Mouse (Mus musculus) c-Kit-positive CD71-positive TER-119-positive erythroid progenitor cells, embryonic 14.5 days (primary cell): Measurements from ENCODE around the gene Gm20509.
"Not testable (repeated sequence)": the region's sequence is repeated elsewhere in the genome, so short reads cannot be mapped to it uniquely, and the experiment has no call there.

Experiments used
- DNase-seq: peaks from one replicate; pipeline ENCODE4 v3.0.0-alpha.2; 2013; ENCODE audit warnings: low spot score

Gm20509 gene

DNA sequence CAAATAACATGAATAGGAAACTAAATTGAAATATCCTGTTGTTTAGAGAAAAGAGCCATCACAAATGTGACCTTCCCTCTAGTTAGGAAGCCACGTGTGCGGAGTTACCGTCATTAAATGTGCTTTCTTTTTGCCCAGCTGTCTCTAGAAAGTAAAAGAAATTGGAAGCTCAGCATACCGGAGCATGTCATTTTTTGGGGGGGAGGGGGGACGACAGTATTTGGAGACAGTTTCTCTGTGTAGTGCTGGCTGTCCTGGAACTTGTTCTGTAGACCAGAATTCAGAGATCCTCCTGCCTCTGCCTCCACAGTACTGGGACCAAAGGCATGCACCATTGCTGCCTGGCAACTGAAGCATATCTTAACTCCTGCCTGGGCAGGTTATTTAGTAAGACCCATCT, 734 bp upstream of the Gm20509 start, which contains the start of gene Khdc3:
Khdc3 (plus strand) TSS at position 301 of the 400 bp plus-strand sequence.
- no peak for DNase-seq

DNA sequence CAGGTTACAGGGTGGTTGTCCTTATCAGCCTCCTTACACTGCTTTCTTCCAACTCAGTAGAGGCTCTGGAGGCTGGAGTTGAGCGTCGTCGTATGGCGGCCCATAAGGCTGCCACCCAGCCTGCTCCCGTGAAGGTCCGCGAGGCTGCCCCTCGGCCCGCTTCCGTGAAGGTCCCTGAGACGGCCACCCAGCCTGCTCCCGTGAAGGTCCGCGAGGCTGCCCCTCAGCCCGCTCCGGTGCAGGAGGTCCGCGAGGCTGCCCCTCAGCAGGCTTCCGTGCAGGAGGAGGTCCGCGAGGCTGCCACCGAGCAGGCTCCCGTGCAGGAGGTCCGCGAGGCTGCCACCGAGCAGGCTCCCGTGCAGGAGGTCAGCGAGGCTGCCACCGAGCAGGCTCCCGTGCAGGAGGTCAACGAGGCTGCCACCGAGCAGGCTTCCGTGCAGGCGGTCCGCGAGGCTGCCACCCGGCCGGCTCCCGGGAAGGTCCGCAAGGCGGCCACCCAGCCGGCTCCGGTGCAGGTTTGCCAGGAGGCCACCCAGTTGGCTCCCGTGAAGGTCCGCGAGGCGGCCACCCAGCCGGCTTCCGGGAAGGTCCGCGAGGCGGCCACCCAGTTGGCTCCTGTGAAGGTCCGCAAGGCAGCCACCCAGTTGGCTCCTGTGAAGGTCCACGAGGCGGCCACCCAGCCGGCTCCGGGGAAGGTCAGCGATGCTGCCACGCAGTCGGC, 1.0 kb downstream of the Gm20509 start:
- no peak for DNase-seq

DNA sequence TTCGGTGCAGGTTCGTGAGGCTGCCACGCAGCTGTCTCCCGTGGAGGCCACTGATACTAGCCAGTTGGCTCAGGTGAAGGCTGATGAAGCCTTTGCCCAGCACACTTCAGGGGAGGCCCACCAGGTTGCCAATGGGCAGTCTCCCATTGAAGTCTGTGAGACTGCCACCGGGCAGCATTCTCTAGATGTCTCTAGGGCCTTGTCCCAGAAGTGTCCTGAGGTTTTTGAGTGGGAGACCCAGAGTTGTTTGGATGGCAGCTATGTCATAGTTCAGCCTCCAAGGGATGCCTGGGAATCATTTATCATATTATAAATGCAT, 1.6 kb downstream of the Gm20509 start:
- no peak for DNase-seq

DNA sequence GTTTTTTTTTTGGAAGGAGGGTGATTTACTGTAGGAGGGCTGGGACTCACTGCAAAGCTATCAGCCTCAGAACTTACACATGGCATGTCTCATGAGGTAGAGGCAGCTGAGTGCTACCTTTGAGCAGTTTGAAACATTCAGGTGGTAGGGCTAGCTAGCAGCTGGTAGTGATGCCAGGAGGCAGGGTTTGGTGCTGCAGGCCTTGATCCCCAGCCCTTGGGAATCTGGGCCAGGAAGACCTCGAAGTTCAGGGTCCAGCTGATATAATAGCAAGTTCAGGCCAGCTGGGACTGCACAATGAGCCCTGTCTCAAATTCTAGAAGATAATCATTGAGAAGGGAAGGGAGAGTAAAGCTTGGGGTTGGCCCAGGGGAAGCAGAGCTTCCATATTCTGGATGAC, 2.9 kb downstream of the Gm20509 start:
- no peak for DNase-seq

DNA sequence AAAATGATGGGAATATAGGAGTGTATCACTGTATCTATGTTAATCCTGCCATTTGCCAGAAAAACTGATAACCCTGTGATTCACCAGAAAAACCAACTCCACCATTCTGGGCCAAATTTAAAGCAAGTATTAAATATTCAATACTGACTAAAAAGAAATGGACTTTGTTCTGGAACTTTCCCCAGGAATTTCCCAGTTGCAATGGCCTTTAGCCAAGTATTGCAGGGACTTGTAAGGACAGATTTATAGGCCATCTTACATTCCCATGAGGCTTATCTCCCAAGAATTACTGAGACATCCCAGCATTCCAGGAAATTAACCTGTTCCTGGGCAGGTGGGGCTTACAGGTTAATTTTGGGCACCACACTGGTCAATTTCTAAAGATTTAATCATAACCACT, 3.5 kb downstream of the Gm20509 start:
- DNase-seq, result no peak

DNA sequence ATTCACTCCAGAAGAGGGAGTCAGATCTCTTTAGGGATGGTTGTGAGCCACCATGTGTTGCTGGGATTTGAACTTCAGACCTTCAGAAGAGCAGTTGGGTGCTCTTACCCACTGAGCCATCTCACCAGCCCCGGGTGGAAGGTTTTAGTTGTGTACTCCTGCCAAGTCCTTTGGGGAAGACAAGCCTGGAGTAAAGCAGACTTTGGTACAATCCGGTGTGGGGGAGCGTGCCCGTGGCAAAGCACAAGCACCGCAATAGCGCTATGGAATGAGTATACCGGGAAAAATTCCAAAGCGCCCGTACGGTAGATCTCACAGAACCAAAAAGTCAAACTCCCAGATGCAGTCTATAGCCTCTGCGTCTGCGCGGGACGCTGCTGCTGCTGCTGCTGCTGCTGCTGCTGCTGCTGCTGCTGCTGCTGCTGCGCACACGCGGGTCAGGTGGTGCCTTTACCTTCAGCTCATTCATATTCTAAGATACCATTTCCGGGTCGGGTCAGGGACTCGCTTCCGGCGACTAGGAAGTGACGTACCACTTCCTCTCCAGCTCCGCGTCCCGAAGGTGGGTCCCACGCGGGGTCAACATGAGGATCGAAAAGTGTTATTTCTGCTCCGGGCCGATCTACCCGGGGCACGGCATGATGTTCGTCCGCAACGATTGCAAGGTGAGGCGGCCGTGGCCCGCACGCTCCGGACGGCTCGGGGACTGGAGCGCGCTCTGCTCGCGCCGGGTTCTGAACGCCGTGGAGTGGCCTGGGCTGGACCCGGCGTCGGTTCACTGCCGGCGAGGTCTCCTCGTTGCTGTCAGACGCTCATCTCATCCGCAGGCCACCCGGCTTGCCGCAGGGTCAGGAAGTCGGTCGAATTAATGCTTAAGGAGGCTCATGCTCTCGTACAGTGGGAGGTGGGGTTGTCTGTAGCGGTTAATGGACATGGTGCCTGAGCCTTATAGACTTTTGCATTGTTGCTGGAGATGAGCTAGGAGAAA, 10.9 kb downstream of the Gm20509 start, which contains the start of gene Rsl24d1:
Rsl24d1 (plus strand) TSS at position 508 of the 988 bp plus-strand sequence.
- peak; percentile 80 for DNase-seq

DNA sequence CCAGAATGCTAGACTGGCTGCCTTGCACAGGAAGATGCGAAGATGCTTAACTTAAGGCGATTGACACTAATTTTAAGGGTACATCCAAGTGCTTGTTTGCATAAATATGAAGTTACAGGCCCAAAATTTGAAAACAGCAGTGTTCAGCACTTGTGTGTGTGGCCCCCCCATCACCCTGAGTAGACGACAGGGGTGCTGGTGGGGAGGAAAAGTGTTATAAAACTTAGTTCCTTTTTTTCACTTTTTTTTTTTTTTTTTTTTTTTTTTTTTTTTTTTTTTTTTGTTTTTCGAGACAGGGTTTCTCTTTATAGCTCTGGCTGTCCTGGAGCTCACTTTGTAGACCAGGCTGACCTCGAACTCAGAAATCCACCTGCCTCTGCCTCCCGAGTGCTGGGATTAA, 14.4 kb downstream of the Gm20509 start:
- not testable (repeated sequence) for DNase-seq

DNA sequence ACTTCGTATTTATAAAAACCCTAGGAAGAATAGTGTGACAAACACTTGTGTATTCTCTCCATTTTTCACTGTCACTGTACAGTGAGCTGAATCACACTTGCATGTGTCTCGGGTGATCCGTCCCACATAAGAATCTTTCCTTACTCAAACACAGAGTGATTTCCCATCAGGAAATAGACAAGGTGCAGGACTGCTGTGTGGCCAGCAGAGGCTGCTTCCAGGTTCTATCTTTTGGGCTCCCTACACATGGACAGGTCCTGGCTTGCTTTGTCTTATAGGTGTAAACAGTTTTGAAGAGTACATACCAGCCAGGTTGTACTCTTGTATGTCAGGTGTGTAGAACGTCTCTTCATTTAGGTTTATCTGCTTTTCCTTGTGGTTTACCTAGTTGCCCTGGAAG, 15.7 kb downstream of the Gm20509 start:
- DNase-seq, result no peak

DNA sequence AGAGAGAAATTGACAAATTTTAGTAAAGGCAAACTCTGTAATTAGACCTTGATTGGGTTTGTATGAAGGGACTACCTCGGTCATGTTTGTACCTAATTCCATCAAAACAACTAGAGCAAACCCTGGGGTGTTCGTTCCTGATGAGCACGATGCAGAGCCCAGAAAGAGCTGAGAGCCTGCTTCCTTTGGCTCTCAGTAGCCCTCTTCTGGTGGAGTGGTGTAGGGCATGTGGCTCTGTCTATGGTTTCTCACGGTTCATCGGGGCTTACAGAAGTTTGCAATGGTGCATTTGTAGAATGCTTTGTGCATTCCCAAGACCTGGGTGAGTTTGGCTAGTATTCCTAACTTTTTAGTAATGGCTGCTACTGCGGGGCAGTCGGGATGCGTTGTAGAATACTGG, 19.5 kb downstream of the Gm20509 start:
- no peak for DNase-seq

DNA sequence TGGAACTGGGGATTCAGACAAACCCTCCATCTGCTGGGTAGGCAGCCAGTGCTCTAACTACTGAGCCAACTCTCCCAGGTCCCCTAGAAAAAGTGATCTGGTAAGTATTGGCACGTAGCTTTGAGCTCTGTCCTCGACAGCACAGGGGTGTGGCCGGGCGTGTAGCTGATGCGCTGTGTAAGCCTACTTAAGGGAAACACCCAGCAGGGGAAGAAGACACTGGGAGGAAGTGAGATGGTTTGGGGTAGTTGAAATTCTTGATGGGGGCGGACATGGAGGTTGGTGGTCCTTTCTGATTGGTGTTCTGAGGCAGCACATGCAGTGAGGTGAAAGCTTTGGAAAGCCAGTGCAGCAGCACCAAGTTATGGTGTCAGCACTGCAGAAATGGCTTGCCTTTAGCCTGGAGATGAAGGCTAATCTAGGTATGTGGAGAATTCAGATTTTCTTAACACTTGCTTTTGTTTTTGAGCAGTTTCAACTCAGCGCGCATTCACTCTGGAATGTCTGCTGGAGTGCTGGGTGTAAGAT, 22.8 kb downstream of the Gm20509 start:
- no peak for DNase-seq

DNA sequence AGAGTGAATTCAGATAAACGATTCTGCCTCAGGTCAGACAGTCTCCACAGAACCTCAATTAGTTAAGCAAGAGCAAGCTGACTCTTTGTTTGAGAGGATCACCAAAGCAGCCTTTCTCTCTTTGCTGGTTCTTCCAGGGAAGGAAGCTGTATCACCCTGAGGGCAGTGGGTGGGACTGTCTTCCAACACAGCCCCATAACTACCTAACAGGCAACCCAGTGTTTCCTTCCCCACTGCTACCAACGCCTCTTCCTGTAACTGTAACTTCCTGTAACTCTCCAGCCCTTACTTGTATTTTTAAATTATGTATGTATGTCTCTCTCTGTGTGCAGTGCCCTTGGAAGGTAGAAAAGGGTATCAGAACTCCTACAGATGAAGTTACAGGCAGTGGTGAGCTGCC, 25.2 kb downstream of the Gm20509 start:
- no peak for DNase-seq

DNA sequence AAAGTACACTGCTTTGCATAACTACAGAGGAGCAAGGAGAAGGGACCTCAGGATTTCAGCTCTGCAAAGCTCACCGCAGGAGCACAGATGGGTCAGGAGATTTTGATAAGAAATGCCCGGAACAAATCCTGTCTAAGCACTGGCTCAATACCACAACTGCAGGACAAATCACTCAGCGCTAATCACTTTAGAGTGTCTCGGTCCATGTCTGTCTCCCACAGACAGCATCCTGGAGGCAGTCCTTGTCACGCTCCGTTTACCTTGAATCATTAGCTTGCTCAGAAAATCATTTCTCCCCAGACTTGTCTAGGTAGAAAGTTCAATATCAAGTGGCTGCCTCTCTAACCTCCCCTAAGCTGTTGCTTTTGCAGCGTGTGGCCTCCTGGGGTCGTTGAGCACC, 27.6 kb downstream of the Gm20509 start:
- no peak for DNase-seq

DNA sequence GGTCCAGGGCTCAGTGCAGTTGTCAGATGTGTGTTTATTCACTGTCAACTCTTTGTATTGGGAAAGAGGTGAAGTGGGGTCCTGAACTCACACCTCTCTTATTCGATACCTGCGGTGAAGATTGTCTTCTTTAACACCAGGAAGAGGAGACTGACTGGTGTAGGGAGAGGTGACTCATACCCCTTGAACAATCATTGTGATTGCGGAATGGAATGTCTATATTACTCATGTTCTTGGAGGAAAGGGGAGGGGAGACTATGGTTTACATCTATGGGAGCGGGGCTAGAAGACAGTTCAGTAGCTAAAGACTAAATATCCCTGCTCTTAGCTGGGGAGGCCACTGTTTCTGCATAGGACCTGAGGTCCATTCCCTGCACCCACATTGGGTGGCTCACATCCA, 28.3 kb downstream of the Gm20509 start:
- no peak for DNase-seq

DNA sequence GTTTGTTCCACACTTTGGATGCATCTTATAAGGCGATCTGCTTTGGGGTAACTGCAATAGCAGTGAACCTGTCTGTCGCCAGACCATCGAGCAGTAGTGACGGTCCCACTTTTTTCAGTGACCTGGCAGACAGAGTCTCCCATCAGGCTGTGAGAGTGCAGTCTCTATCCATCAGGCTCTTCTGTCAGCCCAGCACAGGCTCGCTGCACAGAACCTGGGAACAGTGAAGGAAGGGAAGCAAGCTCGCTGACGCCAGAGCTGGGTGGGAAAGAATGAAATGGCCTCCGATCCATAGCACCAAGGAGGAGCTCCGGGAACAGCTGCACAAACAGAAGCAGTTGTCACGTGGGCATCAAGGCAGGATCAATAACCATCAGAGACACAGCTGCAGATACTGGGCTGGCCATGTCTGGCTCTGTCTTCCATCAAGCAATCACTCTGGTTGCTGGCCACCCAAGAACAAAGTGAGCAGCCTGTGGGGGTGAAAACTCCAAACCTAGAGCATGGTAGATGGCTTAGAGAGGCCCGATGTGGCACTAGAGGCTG, 35.1 kb downstream of the Gm20509 start:
- DNase-seq, result no peak

DNA sequence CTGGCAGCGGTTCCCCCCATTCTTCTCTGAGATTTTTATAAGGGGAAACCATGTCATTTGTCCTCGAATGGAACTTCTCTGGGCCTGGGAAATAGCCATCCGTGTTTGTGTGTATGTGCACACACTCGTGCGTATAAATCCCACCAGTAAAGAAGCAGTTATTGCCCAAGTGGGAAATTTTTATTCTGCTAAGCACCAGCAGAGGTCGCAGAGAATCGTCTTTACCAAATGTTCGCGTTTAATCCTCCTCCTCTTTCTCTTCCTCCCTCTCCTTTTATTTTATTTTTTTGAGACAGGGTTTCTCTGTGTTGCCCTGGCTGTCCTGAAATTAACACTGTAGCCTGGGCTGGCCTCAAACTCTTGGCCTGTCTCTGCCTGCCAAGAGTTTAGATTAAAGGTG, 52.1 kb downstream of the Gm20509 start:
- no peak for DNase-seq

DNA sequence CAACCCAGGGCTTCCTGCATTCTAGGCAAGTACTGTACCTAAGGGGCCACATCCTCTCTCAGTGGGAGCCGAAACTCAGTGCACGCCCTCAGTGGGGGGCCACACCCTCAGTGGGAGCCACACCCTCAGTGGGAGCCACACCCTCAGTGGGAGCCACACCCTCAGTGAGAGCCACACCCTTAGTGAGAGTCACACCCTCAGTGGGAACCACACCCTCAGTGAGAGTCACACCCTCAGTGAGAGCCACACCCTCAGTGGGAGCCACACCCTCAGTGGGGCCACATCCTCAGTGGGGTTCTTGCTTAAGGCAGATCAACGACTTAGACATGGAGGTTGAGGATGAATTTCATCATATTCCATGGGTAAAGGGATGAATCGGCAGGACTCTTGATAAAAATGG, 55.7 kb downstream of the Gm20509 start:
- no peak for DNase-seq

DNA sequence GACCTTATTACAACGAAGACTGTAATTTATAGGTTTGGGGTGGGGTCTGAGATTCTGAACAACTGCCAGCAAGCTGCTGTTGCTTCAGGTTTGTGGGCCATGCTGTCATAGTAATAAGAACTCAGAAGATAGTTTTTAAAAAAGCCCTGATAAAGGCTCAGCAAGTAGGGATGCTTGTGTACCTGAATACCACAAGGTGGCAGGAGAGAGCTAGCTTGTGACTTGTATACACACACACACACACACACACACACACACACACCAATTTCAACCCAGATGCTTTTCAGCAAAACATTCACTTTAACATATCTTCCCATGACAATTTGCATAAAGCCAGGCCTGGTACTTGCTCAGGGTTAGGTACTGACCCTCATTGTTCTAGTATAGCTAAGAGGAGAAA, 57.0 kb downstream of the Gm20509 start:
- DNase-seq, result no peak

DNA sequence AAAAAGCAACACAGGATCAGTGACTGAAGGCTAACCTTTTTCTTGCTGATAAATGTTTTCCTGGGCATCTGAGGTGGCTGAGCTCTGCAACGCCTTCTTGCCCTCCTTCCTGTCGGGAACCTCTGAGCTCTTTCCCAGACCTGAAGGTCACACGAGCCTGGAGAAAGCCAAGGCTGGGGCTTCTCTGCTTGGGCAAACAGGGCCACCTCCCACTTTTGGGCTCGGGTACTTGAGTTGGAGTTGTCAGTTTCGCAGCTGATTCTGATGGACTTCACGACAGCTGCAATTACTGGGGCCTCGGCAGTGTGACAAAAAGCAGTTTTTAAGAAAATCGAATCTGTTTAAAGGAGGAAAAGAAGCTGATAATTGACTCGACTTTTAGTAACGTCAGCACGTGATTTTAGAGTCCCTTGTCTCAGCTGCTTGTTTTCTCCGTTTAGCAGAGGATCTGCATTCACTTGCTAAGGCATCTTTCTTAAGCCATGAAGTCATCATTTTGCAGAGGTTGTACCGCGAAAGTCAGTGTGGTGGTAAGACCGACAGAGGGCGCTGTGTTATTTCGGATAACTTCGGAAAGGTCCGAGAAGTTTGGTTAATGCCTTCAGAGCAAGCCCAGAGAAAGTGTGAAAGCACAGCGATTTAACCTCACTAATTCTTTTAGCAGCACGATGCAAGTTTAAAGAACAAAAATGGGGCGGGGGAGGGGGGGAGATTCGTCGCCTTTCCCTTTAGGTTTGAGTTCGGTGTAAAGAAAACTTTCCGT, 60.5 kb downstream of the Gm20509 start:
- peak; percentile 57 for DNase-seq

DNA sequence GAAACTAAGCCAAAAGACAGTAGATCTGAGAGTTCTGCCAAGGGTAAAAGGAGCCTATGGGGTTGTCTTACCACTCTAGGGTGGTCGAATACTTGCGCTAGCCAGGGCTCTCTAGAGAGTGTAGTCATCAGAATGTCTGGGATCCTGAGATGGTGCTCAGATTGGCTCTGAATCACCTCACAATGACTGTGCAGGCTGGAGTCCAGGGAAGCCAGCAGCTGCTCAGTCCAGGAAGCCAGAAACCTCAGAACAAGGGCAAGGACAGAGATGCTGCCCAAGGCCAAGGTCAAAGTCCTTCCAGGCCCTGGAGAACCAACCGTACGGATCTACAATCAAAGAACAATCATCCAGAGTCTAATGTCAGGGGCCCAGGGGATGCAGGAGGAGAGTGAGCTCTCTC, 63.4 kb downstream of the Gm20509 start:
- no peak for DNase-seq
